Mouse (Mus musculus) ovary, postnatal 10 days (tissue): ENCODE measurements around the gene Kif17.
"Not testable (repeated sequence)": the region's sequence is repeated elsewhere in the genome, so short reads cannot be mapped to it uniquely, and the experiment has no call there.

Experiments used
- DNase-seq: peaks from one replicate; pipeline ENCODE4 v3.0.0; 2022; ENCODE audit warnings: low spot score

The Kif17 gene

GRCm38 (mm10) chr4:138313795-138314194, 63.6 kb downstream of the Kif17 start:
- no peak for DNase-seq

- DNase-seq: no peak
Measured at GRCm38 (mm10) chr4:138315781-138316180, 65.5 kb downstream of the Kif17 start.

GRCm38 (mm10) chr4:138316369-138316768, 66.1 kb downstream of the Kif17 start:
- DNase-seq: no peak

GRCm38 (mm10) chr4:138318509-138319266, 68.5 kb downstream of the Kif17 start:
- DNase-seq: no peak

GRCm38 (mm10) chr4:138319508-138319907, 69.3 kb downstream of the Kif17 start:
- DNase-seq: peak; percentile 83

- DNase-seq: no peak
Measured at GRCm38 (mm10) chr4:138320711-138321110, 70.5 kb downstream of the Kif17 start.

GRCm38 (mm10) chr4:138321488-138321887, 71.3 kb downstream of the Kif17 start:
- DNase-seq: no peak

GRCm38 (mm10) chr4:138322692-138323091, 72.5 kb downstream of the Kif17 start:
- no peak for DNase-seq

- no peak for DNase-seq
Measured at GRCm38 (mm10) chr4:138323753-138324152, 73.5 kb downstream of the Kif17 start.

- no peak for DNase-seq
Measured at GRCm38 (mm10) chr4:138324451-138324850, 74.2 kb downstream of the Kif17 start.

- DNase-seq: peak; percentile 88
Measured at GRCm38 (mm10) chr4:138325466-138326076, 75.3 kb downstream of the Kif17 start.

GRCm38 (mm10) chr4:138326077-138326695, 76.0 kb downstream of the Kif17 start, which contains the start of gene Pink1:
TSS of gene Pink1 (minus strand) at chr4:138326307.
- DNase-seq: peak; percentile 82

GRCm38 (mm10) chr4:138327155-138327554, 76.9 kb downstream of the Kif17 start:
- DNase-seq: not testable (repeated sequence)

GRCm38 (mm10) chr4:138327891-138328470, 77.7 kb downstream of the Kif17 start:
- no peak for DNase-seq

- DNase-seq: no peak
Measured at GRCm38 (mm10) chr4:138330264-138330671, 80.0 kb downstream of the Kif17 start.

- no peak for DNase-seq
Measured at GRCm38 (mm10) chr4:138331647-138332046, 81.4 kb downstream of the Kif17 start.

GRCm38 (mm10) chr4:138333135-138333534, 82.9 kb downstream of the Kif17 start:
- DNase-seq: no peak

- DNase-seq: no peak
Measured at GRCm38 (mm10) chr4:138335036-138335435, 84.8 kb downstream of the Kif17 start.

- DNase-seq: no peak
Measured at GRCm38 (mm10) chr4:138335648-138336047, 85.4 kb downstream of the Kif17 start.

- no peak for DNase-seq
Measured at GRCm38 (mm10) chr4:138336876-138337275, 86.6 kb downstream of the Kif17 start.

- DNase-seq: no peak
Measured at GRCm38 (mm10) chr4:138337341-138337740, 87.1 kb downstream of the Kif17 start.

GRCm38 (mm10) chr4:138339963-138340362, 89.7 kb downstream of the Kif17 start:
- no peak for DNase-seq

GRCm38 (mm10) chr4:138341393-138341792, 91.2 kb downstream of the Kif17 start:
- no peak for DNase-seq
